Mouse (Mus musculus): ENCODE measurements around the gene Zfp768.

Gene Zfp768

GRCm38 (mm10) chr7:127308431-127308830 lies 37.0 kb downstream of the Zfp768 start:
- no peak for DNase-seq (ENCODE audit: low read depth in 1 of 2, low spot score in 2 of 2)

- DNase-seq (ENCODE audit: low read depth in 1 of 2, low spot score in 2 of 2), result no peak
Measured at GRCm38 (mm10) chr7:127297586-127298193, 47.7 kb downstream of the Zfp768 start.

- DNase-seq (ENCODE audit: low read depth in 1 of 2, low spot score in 2 of 2), result peak; percentile 37 to 59
Measured at GRCm38 (mm10) chr7:127296786-127297555, 48.4 kb downstream of the Zfp768 start.

GRCm38 (mm10) chr7:127296098-127296497 lies 49.3 kb downstream of the Zfp768 start, which contains the start of gene Itgal:
Gene Itgal, plus strand, starts transcription at chr7:127296260.
- DNase-seq (ENCODE audit: low read depth in 1 of 2, low spot score in 2 of 2), result peak; percentile 37 to 68
